Mouse (Mus musculus) large intestine, adult 2 months (tissue): ENCODE results near the gene Pnpla5. TPM values are rescaled to one million over a fixed set of nuclear protein-coding genes. Genes with fewer than 3 reads are reported as not detected.
"Not testable (repeated sequence)": the region's sequence is repeated elsewhere in the genome, so short reads cannot be mapped to it uniquely, and the experiment has no call there.

ENCODE experiments used
- DNase-seq: peaks from one replicate; pipeline ENCODE4 v3.0.0-alpha.2; 2012; ENCODE audit warnings: low read depth, low spot score
- WGBS: fragments of 180-500 bp; shearing (Covaris S2); methylation state at CpG from one replicate; pipeline ENCODE4 v1.1.7; 2018; 5-methylcytosine and 5-hydroxymethylcytosine counted together
- polyA plus RNA-seq: library from polyadenylated mRNA; depleted of rRNA; stranded (reverse); fragments of >200 nt; gene quantifications from 2 replicates; pipeline ENCODE4 v1.2.3, GENCODE M21; 2012

Gene Pnpla5
- polyA plus RNA-seq, 1 experiment, result 0.04 TPM

- no peak for DNase-seq
- WGBS, result 56% methylated on average over 7 of the region's 7 CpGs
These were observed 1.1 kb upstream of the Pnpla5 start for GRCm38 (mm10) chr15:84124086-84124485.

DNA sequence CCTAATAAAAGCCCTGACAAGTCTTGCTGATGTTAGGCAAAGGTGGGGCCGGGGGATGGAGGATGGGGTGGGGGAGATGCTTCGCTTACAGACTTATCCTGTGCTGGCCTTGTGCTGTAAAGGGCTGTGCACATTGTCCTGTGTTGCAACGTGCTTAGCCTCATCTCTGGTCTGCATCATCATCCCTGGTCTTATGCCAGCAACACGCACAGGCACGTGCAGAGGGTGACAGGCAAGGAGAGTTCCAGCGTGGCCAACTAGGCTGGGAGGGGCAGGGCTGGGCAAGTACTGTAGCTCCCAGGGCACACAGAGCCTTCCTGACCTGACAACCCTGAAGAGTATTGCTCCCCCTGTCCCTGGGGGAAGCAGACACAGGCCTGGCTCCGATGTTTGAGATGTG lies 1.9 kb downstream of the Pnpla5 start:
- no peak for DNase-seq
- 46% methylated on average over 7 of the region's 7 CpGs for WGBS

DNA sequence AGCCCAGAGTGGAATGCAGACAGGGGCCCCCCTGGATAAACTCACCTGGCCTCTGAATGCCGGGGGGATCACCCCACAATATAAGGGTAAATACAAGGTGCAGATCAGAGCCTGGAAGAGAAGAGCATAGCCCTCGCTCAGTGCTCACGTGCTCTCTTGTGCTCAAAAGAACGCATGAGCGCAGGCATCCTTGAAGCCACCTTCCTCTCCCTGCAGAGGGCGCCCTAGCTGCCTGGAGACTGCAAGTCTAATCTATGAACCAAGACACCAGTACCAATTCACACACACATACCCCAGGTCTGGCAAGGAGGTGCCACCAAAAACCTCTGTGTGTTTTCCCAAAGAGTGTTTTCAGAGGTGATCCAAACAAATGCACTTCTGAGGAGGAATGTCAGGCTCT lies 2.4 kb downstream of the Pnpla5 start:
- 29% methylated on average over 6 of the region's 6 CpGs for WGBS
- no peak for DNase-seq

DNA sequence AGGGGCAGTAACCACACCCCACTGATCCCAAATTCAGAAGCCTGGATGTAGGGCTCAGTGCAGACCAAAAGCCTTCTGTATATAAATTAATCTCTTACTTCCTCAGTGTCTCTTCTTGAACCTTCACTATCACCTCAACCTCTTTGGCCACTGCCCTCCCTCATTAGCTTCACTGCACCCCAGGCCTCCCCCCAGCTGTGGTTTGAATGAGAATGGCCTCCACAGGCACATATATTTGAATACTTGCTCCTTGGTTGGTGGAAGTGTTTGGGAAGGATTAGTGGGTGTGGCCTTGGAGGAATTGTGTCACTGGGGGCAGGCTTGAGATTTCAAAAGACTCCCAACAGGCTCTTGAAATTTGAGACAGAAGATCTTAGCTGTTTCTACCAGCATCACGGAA lies 6.5 kb downstream of the Pnpla5 start:
- WGBS, result 85% methylated on average over 1 of the region's 1 CpGs
- DNase-seq, result no peak

GRCm38 (mm10) chr15:84115727-84116126 lies 7.2 kb downstream of the Pnpla5 start:
- no peak for DNase-seq
- 44% methylated on average over 5 of the region's 5 CpGs for WGBS

DNA sequence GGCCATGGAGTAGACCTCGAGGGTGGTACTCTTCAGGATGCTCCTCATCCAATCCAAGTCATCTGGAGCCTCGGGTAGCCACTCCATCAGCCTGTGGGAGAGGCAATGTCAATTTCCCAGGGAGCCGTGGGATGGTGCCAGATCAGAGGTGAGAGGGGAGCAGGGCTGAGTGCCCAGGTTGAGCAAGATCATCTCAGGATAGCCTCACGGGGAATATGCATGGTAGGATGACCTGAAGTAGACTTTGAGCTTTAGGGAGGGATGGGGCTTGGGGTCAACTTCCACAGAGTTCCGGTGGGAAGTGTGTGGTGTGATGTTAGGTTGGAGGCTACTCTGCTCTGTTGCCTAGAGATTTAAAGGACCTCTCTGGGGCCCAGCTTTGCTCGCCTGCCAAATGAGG lies 9.1 kb downstream of the Pnpla5 start:
- WGBS, result 59% methylated on average over 6 of the region's 6 CpGs
- DNase-seq, result no peak

GRCm38 (mm10) chr15:84108899-84109298 lies 14.1 kb downstream of the Pnpla5 start:
- no peak for DNase-seq
- WGBS, result 7% methylated on average over 13 of the region's 13 CpGs

DNA sequence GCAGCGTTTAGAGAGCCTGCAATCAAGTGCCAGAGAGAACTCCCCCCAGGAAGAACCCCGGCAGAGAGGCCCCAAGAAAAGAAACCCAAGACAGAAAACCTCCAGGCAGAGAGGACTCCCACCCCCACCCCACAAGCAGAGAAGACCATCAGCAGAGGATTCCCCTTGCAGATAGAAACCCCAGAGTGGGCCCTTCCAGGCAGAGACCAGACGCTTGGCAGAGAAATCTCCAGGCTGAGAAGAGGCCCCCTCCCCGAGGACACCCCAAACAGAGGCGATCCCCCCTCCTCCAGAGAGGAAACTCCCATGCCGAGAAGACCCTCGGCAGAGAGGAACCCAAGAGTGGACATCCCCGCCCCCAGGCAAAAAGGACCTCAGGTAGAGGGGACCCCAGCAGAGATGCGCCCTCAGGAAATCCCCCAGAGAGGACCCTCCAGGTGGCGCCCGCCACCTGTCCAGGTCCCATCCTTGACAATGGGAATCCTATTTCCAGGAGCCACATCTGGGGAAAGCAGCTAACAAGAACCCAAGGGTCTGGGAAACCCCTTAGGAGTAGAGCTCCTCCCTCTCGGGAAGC lies 17.0 kb downstream of the Pnpla5 start:
- no peak for DNase-seq
- WGBS, result 7% methylated on average over 12 of the region's 12 CpGs

DNA sequence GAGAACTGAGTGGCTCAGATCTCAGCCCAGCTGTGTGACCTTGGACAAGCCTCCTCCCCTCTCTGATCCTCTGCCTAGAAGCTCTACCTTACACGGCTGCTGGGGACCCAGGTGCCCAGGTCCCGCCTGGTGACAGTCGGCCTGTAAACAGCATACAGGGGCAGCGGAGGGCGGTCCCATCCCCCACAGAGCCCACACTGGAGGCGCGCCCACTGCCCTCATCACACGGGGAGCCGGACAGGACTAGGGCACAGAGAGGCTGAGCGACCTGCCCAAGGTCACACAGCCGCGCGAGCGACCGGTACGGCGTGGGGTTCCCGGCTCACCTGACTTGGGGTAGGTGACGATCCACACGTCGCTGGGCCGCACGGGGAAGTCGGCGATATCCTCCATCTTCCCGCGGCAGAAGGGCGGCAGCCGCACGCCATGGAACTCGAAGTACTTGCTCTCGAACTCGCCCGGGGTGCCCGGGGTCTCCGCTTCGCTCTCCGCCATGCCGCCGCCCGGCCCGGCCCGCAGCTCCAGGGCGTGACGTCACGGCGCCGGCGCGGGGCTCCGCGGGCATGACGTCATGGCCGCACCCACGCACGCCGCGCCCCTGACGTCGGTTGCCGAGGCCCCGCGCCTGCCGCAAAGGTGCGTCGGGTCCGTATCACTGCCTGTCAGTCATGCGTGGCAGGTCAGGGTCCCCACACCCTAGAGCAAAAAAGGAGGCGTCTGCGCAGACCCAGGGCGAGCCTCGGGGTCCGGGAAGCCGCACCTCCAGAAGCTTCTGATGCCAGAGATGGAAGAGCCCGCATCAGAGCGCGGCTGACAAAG lies 17.7 kb downstream of the Pnpla5 start, which contains the start of gene Sult4a1:
TSS of gene Sult4a1 (minus strand) at position 650 of the 819 bp plus-strand sequence.
- no peak for DNase-seq

DNA sequence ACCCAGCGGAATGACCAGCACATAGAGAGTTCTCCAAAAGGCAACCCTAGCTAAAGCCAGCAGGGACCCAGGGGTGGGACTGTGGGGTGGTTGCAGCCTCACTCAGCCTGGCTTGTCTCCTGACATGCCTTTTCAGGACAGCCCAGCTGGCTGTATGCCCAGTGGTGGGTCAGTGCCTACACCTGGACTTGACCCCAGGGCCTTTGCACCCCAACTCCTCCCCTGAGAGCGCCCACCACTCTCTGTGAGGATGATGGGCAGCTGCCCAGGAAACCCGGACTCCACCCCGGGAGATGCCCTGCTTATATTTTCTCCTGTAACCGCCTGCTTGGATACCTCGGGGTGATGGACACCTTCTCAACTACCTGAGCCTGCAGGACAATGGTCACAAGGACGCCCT lies 18.3 kb downstream of the Pnpla5 start:
- no peak for DNase-seq
- 70% methylated on average over 7 of the region's 7 CpGs for WGBS

More for the DNA sequence above, 17.7 kb downstream of the Pnpla5 start, which contains the start of gene Sult4a1:
- 3% methylated on average over 77 of the region's 77 CpGs for WGBS

DNA sequence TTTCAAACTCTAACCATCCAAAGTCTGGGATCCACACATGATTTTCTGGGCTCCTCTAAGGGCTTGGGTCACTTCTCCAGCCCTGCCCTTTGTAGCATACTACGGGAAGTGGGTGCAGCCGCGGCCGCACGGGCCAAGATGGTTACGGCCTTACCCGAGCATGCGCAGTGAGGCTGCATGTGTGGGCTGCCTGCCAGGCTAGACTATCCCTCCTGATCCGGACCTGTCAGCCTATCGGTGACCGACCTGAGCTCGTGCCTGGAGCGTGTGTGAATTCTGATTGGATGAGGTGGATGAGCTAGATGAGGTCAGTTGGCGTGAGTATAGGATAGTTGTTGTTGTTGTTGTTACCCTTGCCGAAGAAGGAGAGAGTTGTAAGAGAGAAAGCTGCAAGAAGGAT lies 25.4 kb downstream of the Pnpla5 start:
- not testable (repeated sequence) for DNase-seq
- 79% methylated on average over 15 of the region's 15 CpGs for WGBS

DNA sequence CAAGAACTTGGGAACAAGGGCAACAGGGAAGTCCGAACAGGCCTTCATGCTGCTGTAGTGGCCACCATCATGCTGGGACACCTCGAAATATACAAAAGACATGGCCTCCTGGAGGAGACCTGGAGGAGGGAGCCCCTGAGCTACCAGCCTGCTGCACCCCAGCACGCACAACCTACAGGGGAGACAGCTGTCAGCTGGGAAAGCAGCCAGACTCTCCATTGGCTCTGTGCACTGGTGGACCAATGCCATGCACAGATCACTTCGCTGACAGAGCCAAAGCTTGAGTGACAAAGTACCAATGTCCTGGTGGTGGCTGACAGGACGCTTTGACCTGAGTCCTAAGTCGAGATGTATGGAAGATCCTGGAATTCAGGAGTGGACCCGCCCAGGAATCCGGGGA lies 26.9 kb downstream of the Pnpla5 start:
- DNase-seq, result no peak
- 79% methylated on average over 8 of the region's 8 CpGs for WGBS

GRCm38 (mm10) chr15:84094921-84095320 lies 28.1 kb downstream of the Pnpla5 start:
- no peak for DNase-seq
- 49% methylated on average over 7 of the region's 7 CpGs for WGBS

DNA sequence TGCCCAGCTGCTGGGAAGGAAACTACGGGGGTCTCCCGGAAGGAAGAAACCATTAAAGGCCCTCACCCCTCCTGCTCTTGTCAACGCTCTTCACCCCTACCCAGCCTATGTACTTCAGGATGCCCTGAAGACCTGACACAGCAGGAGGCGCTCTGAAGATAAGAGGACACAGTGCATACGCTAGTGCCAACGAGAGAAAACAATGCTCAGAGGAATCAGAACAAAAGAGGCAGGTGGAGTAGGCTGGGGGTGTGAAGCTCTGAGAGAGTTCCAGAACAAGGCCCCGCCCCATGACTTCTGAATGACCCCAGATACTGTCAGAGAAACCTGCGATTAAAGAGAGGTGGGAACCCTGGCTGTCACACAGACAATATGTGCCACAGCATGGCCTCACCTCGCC lies 36.2 kb downstream of the Pnpla5 start:
- no peak for DNase-seq
- WGBS, result 32% methylated on average over 9 of the region's 9 CpGs

GRCm38 (mm10) chr15:84086364-84086763 lies 36.6 kb downstream of the Pnpla5 start:
- whole genome bisulfite sequencing, result 27% methylated on average over 12 of the region's 12 CpGs

GRCm38 (mm10) chr15:84080069-84080468 lies 42.9 kb downstream of the Pnpla5 start:
- 48% methylated on average over 7 of the region's 7 CpGs for WGBS
- DNase-seq, result no peak

More at GRCm38 (mm10) chr15:84086364-84086763, 36.6 kb downstream of the Pnpla5 start:
- no peak for DNase-seq

DNA sequence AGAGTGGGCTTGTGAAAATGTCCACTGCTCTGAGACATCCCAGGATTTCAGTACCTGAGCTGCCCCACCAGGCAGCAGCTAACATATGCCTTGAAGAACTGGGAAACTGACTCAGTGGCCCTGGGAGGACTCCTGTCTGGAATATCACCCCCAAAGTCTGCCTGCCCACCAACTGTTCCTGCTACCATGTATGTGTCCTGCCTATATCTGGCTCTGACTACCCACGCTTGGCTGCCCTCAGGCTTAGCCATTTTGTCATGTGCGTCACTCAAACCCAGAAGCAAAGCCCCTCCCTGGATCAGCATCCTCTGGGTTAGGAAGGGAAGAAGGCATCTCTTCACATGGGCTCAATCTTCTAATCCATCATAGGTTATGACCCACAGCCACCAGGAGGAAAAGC lies 43.5 kb downstream of the Pnpla5 start:
- WGBS, result 92% methylated on average over 2 of the region's 2 CpGs
- no peak for DNase-seq

DNA sequence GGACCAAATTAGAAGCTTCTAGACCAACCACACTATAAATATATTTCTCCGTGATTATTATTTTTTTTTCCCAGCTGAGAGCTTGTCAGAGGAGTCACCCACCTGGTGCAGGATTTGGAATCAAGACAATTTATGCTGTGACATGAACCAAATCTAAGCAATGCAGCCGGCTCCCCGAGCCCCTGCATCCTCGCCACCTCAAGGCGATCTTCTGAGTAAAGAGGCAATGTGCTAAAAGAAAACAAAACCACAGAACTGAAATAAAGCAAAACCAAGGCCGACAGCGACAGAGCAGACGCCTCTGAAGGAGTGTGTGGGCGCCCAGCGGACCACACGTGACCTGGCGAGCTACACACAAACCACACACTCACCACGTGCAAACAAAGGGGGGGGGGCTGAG lies 44.3 kb downstream of the Pnpla5 start:
- DNase-seq, result no peak
- WGBS, result 68% methylated on average over 13 of the region's 13 CpGs

DNA sequence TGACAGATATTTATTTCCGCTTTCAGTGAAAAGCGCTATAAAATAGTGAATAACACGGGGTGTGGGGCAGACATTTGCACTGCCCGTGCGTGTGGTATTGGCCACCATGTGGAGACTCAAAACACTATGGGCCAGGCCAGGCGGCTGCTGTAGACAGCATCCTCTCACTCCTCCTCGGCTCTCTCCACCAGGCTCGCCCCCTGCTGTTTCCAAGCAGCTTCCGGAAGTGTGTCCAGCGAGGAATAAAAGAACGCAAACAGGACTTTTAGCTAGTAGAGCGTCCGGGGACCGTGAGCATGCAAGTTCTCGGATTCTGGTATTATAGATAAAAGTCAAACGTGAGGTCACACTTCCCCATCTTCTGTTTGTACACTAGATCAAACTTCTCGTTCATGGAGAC lies 45.8 kb downstream of the Pnpla5 start:
- 60% methylated on average over 17 of the region's 17 CpGs for WGBS
- DNase-seq, result no peak

GRCm38 (mm10) chr15:84074705-84075185 lies 48.2 kb downstream of the Pnpla5 start:
- 19% methylated on average over 17 of the region's 17 CpGs for WGBS

More at GRCm38 (mm10) chr15:84074705-84075185, 48.2 kb downstream of the Pnpla5 start:
- no peak for DNase-seq
